Mouse (Mus musculus) CD4-positive, CD25-positive, alpha-beta regulatory T cell, adult 2 months (primary cell): ENCODE data around the gene Tcf20.
"Not testable (repeated sequence)": the region's sequence is repeated elsewhere in the genome, so short reads cannot be mapped to it uniquely, and the experiment has no call there.

Experiments used
- DNase-seq: peaks from one replicate; pipeline ENCODE4 v3.0.0-alpha.2; 2012; ENCODE audit warnings: low read depth, low spot score

Tcf20 gene

DNA sequence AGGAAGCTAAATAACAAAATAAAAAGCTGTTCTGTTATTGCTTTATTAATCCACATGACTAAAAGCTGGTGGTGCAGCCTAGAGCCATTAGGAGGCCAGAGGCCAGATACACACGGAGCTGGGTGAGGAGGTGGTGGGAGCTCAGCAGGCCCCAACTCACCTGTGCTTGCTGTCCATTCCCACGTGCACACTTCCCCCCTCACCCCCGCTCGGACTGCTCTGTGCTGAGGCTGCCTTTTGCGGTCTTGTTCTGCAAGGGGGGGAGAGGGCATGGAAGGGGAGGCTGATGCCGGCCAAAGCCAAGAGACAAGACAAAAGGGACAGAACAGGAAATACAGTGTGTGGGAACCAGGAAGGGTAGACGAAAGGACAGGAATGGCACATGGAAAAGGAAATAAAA is 173.4 kb downstream of the Tcf20 start:
- DNase-seq = no peak

GRCm38 (mm10) chr15:82810556-82810955 is 177.1 kb downstream of the Tcf20 start:
- no peak for DNase-seq

GRCm38 (mm10) chr15:82809511-82809910 is 178.2 kb downstream of the Tcf20 start:
- no peak for DNase-seq

- DNase-seq = no peak
Measured at GRCm38 (mm10) chr15:82806969-82807763, 180.5 kb downstream of the Tcf20 start.

GRCm38 (mm10) chr15:82804708-82805639 is 182.7 kb downstream of the Tcf20 start:
- peak; percentile 83 for DNase-seq

GRCm38 (mm10) chr15:82795936-82796440 is 191.7 kb downstream of the Tcf20 start:
- DNase-seq = no peak

DNA sequence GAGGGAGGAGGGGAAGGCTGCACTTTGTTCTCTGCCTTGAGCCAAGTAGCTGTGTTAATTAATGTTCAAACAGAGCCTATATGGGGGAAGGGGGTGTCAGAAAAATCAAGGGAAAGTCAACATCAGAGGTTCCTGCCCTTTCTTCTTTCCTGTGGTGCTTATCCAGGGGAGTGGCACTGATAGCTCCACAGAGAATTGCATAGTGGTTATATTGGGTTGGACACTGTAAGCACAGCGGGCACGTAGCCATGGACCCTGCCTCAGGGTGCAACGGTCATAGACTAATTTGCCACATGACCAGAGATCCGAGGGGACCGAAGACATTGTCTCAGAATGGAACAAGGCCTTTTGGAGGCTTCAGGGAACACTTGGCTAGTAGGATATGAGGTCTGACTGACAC is 193.4 kb downstream of the Tcf20 start, which contains the start of gene Cyp2d26:
Gene Cyp2d26 (minus strand): TSS at position 18 of the 400 bp plus-strand sequence.
- no peak for DNase-seq

DNA sequence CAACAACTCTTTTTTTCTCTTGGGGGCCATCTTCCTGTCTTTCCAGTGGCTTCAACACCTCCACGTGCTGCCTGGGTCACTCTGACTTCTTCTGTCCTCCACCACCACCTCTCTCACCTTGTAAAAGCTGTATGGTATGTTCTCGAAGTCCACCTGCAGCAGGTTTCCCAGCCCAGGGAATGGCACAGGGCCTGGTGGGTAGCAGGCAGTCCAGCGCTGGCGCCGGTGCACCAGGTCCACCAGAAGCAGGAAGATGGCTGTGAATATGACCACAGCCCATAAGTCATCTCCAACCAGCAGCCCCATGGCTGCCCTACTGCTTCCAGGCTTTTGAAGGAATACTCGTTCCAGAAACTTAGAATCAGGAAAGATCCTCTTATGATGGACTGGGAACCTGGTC is 193.8 kb downstream of the Tcf20 start:
- no peak for DNase-seq

DNA sequence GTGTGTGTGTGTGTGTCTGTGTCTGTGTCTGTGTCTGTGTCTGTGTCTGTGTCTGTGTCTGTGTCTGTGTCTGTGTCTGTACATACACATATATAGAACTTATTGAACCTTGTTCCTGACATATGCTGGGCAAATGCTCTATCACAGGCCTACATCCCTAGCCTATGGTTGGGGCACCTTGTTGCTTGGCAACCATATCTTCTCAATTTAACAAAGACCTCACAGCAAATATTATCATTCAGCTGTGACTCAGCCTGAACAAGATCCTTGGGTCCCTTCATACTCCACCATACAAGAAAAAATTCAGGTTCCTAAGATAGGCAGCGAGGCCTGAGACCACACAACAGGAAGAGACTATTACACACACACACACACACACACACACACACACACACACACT is 194.2 kb downstream of the Tcf20 start:
- no peak for DNase-seq

DNA sequence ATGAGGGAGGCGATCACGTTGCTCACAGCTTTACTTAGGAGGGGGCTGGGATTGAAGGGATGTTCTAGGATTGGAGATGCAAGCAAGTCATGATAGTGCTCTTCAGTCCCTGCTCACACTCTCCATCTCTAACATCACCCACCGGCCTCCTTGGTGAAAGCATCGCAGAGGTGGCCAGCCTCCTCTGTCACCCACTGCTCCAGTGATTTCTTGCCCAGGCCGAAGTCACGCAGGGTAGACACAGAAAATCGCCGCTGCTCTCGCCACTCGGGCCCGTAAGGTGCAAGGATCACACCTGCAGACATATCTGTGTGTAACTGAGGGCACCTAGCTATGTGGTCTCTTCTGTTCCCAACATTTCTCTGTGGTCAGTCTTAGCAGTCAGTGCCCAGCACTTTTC is 195.1 kb downstream of the Tcf20 start:
- DNase-seq = no peak

GRCm38 (mm10) chr15:82784581-82784980 is 203.1 kb downstream of the Tcf20 start:
- no peak for DNase-seq

GRCm38 (mm10) chr15:82783800-82784199 is 203.9 kb downstream of the Tcf20 start:
- DNase-seq = no peak

DNA sequence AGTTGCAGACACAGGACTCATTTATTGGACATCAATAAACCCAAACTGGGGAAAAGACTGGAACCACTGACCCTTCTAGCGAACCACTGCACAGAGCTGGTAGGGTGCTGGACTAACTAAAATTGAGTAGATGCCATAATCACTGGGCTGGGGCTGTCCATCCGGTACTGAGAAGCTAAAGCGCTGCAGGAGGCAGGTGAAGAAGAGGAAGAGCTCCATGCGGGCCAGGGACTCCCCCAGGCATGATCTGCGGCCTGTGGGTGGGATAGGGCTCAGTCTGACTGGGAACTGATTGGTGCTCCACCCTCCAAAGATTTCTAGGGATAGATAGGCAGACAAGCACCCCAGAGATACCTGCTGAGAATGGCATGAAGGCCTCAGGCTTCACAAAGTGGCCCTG is 209.8 kb downstream of the Tcf20 start:
- DNase-seq = not testable (repeated sequence)

DNA sequence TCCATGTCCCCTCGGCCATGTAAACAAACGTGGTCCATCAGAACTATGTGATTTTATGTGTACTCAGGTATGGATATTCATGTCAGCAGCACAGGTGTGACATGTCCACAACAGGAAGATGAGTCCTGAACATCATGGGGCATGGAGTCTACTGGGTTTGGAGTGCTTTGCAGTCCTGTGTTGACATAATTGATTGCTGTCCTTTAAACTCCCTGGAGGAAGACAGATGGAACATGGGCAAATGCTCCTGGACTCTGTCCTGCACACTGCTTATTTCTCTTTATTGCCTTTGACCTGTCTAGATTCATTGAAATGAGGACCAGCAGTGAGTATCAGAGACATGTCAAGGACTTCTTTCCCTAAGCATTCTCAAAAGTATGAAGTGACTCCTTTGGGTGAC is 221.7 kb downstream of the Tcf20 start:
- DNase-seq = no peak

- no peak for DNase-seq
Measured at GRCm38 (mm10) chr15:82764881-82765280, 222.8 kb downstream of the Tcf20 start.

- no peak for DNase-seq
Measured at GRCm38 (mm10) chr15:82763631-82764420, 223.8 kb downstream of the Tcf20 start, which contains the start of gene Cyp2d40. Gene Cyp2d40 (minus strand): TSS chr15:82764183.
